Mouse (Mus musculus): Measurements from ENCODE around the gene Smarca5.

Gene Smarca5

DNA sequence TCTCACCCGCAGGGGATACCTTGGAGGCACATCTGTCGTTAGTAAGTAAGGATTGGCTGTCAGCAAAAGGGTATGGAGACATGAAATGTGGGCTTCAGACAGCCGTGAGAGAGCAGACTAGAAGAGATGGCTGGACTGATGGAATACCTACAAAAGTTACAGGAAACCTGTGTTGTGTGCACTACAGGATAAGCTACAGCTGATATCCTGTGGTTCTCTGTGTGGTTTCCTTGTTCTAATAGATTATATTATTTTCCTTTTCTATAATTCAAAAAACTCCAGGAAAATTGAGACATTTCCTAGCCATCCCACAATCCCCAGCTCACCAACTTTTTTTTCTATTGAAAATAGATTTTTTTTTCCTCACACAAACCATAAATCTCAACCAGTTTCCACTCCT is 75.8 kb downstream of the Smarca5 start:
- no peak for DNase-seq (ENCODE audit: low read depth)

DNA sequence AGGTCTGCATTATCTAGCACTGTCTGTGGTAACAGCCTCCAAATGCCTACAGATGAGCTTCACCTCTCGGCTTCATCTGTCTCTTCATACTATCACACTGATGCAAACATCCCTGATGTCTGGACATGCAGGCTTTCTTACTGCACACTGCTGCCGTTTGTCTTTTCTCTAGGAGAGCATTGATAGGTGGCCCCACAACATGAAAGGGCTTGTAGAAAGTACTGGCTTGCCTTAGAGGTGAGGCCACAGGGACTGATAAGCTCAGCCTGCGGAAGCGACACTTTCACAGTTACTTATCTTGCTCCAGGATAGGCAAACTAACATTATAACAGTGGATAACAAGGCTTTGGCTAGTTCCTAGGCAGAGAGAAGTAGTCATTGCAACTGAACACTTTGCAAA is 78.2 kb downstream of the Smarca5 start:
- no peak for DNase-seq (ENCODE audit: low read depth)

DNA sequence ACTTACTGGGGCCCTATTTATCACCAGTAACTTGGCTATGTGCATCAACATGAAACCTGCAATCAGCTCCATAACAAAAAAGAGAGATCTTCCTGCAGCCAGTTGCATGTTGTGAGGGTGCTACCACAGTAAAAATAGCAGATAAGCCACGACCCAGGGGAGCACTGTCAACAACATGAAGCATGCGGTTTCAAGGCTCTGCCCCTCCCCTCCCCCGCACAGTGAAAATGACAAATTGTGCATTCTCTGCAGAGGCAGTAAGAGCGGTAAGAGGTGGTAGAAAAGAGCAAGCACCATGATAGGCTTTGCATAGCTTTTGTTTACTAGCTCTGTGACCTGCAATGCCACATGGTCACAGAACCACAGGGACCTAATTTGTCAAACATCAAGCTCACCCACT is 81.7 kb downstream of the Smarca5 start:
- no peak for DNase-seq (ENCODE audit: low read depth)
